Comparison of ENCODE assay signal across 21 mouse cellular contexts in the genomic region with DNA sequence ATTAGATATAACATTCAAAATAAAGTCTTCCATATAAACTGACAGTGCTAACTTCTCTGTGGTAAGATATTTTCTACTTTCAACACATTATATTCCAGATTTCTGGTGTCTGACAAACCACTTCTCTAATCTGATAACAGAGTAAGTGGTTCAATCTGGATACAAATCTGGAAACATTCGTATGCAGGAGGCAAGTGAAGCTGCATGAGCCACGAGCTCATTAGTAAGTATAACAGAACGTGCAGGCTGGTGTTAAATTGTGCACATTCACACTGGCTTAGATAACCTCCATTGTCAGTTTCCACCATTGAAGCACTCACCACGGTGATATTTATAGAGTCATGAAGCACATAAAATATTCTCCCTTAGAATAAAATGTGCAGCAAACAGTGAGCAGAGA.
A peak's percentile ranks its signal among the peaks of the same experiment; 100 is the strongest.
DNase-seq lines count a peak whose midpoint lies in the region; ATAC-seq lines count a peak whose summit lies in the region.
"Had no signal": no experiment of that assay in that cellular context is flagged by ENCODE, and none has a peak within 500 bp of the region (broad histone marks: within the 10 kb centered on the region; RNA-seq: fewer than 3 reads in every experiment).

No protein-coding gene starts in this region.

- intact Hi-C loops in left cerebral cortex, postnatal 4 days (cut with DNase I) = no loop called here

- ATAC-seq in cerebellum, adult (ENCODE audit: insufficient number of reproducible peaks, low FRiP score, low TSS enrichment) = no peak
- ATAC-seq: CD4-positive, CD25-positive, alpha-beta regulatory T cell, adult 4 months; forebrain, embryonic 14.5 days; hindbrain, postnatal 0 days; inflammation-experienced regulatory T-cells, adult 6 months had no signal

- peak; percentile 14 for DNase-seq in heart, adult 11 months
- DNase-seq in heart, adult 9 months (ENCODE audit: low spot score in 2 of 2) = no peak
- peak; percentile 8 for DNase-seq in left cerebral cortex, adult 11 months (ENCODE audit: low spot score)
- no peak for DNase-seq in left cerebral cortex, postnatal 4 days
- peak; percentile 10 for DNase-seq in right cerebral cortex, adult 18-20 months
- DNase-seq in right cerebral cortex, postnatal 14 days = no peak
- DNase-seq: adrenal gland, adult 2 months; adrenal gland, postnatal 14 days; cerebellum, adult 18-20 months; cerebellum, adult 9-10 months; cerebellum, postnatal 14 days; gastrocnemius, adult 2 months; gastrocnemius, postnatal 14 days; heart, adult 18-20 months; heart, postnatal 14 days; heart, postnatal 4 days had no signal

Comparison
In these comparisons a context has a peak if more than half of its experiments do, and no peak if none do; other contexts are left out.
1. DNase-seq: peak in heart, adult 11 months (single experiment), left cerebral cortex, adult 11 months (single experiment) and right cerebral cortex, adult 18-20 months (single experiment); none in heart, adult 9 months (0 of 2), left cerebral cortex, postnatal 4 days (single experiment) and right cerebral cortex, postnatal 14 days (single experiment).